Mouse (Mus musculus) urinary bladder, postnatal 4 days (tissue): Measurements from ENCODE around the gene Acacb.

ENCODE experiments used
- DNase-seq, 2 experiments: peaks; one replicate each; pipeline ENCODE4 v3.0.0; 2021 to 2022; ENCODE audit warnings: low spot score in 2 of 2

Acacb gene

GRCm38 (mm10) chr5:114175596-114176171, 29.3 kb downstream of the Acacb start:
- peak; percentile 96 to 97 for DNase-seq

- no peak for DNase-seq
Observed at GRCm38 (mm10) chr5:114176548-114177400, 30.4 kb downstream of the Acacb start.

GRCm38 (mm10) chr5:114177966-114178719, 31.8 kb downstream of the Acacb start:
- no peak for DNase-seq

GRCm38 (mm10) chr5:114179541-114179940, 33.2 kb downstream of the Acacb start:
- DNase-seq: no peak

GRCm38 (mm10) chr5:114183493-114183892, 37.2 kb downstream of the Acacb start:
- no peak for DNase-seq

GRCm38 (mm10) chr5:114187108-114187507, 40.8 kb downstream of the Acacb start:
- DNase-seq: no peak

- DNase-seq: no peak
Observed at GRCm38 (mm10) chr5:114188900-114189464, 42.6 kb downstream of the Acacb start.

- no peak for DNase-seq
Observed at GRCm38 (mm10) chr5:114194161-114194560, 47.8 kb downstream of the Acacb start.

- DNase-seq: no peak
Observed at GRCm38 (mm10) chr5:114199116-114199777, 52.9 kb downstream of the Acacb start.

GRCm38 (mm10) chr5:114206158-114206557, 59.8 kb downstream of the Acacb start:
- no peak for DNase-seq

GRCm38 (mm10) chr5:114213183-114213582, 66.8 kb downstream of the Acacb start:
- no peak for DNase-seq

GRCm38 (mm10) chr5:114218771-114219170, 72.4 kb downstream of the Acacb start:
- DNase-seq: no peak

GRCm38 (mm10) chr5:114226051-114226450, 79.7 kb downstream of the Acacb start:
- no peak for DNase-seq

- no peak for DNase-seq
Observed at GRCm38 (mm10) chr5:114228901-114229300, 82.6 kb downstream of the Acacb start.

- no peak for DNase-seq
Observed at GRCm38 (mm10) chr5:114238924-114239323, 92.6 kb downstream of the Acacb start.

- DNase-seq: no peak
Observed at GRCm38 (mm10) chr5:114239737-114240136, 93.4 kb downstream of the Acacb start.

GRCm38 (mm10) chr5:114246465-114246864, 100.1 kb downstream of the Acacb start:
- DNase-seq: no peak

GRCm38 (mm10) chr5:114248174-114248589, 101.8 kb downstream of the Acacb start:
- DNase-seq: peak; percentile 69 to 82

GRCm38 (mm10) chr5:114259495-114259894, 113.2 kb downstream of the Acacb start:
- no peak for DNase-seq

GRCm38 (mm10) chr5:114261494-114261893, 115.2 kb downstream of the Acacb start:
- no peak for DNase-seq

- DNase-seq: no peak
Observed at GRCm38 (mm10) chr5:114264030-114264459, 117.7 kb downstream of the Acacb start.
